Mouse (Mus musculus): Measurements from ENCODE around the gene Ifi27l2a. TPM values are rescaled to one million over a fixed set of nuclear protein-coding genes. Genes with fewer than 3 reads are reported as not detected.
"Not testable (repeated sequence)": the region's sequence is repeated elsewhere in the genome, so short reads cannot be mapped to it uniquely, and the experiment has no call there.

The Ifi27l2a gene
- polyA plus RNA-seq, 1 experiment from 2014 or later = 0.70 TPM

DNA sequence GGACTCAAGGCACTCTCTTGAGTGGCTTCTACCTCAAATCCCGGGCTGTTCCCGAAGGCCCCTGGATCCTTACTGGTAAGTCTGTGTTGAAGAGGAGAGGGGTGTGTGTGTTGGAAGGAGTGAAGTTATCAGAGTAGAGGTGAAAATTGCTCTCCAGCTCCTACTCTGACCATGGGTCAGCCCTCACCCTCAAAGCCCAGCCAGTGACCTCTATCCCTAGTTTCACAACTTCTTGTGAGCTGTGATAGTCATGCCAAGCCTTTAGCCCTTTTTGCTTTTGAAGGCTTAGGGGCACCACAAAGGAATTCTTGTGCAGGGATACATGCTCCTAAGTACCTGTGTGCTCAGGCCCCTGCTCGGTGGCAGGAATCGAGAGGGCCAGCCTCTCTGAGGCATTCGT is 38.2 kb upstream of the Ifi27l2a start:
- Histone ChIP-seq H3K4me2 (ENCODE audit: low read depth, low read length) (no peak overlapping the region), H3K27me3 (ENCODE audit: control insufficient read depth, insufficient read depth, low read length) (no peaks in the 10 kb centered on the region), H3K4me1 (ENCODE audit: control insufficient read depth, insufficient read depth, low read length) (no peaks in the 10 kb centered on the region), H3K4me3 (ENCODE audit: low read depth, low read length) (no peak overlapping the region), H3K27ac (replicated peaks; ENCODE audit: low read depth, low read length) (no peak overlapping the region), H3K9ac (replicated peaks; ENCODE audit: low read length) (no peak overlapping the region), H3K36me3 (replicated peaks; ENCODE audit: control insufficient read depth, insufficient read depth, low read depth, low read length) (no peaks in the 10 kb centered on the region), H3K9me3 (replicated peaks; ENCODE audit: control insufficient read depth, low read length) (no peaks in the 10 kb centered on the region)
- DNase-seq (ENCODE audit: low spot score) = no peak
- ATAC-seq (replicated peaks; ENCODE audit: insufficient number of reproducible peaks, low FRiP score, low TSS enrichment, low read depth) = no peak
- 85% methylated on average over 5 of the region's 5 CpGs for WGBS

DNA sequence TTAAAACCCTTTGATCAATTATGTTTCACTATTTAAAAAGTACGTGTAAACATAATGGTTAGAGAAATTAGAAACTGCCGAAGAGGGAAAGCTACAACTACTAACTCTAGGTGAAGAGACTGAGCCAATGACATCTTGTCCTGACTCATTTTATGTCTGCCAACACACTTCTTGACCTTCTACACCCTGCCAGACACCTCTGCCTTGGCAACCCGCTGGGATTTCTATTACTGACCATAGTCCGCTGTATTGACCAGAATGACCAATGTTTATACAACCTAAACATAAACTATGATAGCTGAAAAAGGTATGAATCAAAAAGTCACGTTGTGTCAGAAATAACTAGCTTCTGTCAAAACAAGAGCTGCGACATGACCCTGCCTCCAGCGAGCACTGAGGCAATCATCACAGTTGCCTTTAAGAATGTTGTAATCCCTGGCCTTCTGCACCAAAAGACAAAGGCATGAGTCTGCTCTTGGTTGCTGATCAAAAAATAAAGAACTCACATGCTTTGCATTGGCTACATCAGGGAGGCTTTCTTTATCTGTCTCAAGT is 34.1 kb upstream of the Ifi27l2a start:
- no peak overlapping the region for H3K4me2 ChIP-seq (ENCODE audit: low read depth, low read length)
- no peaks in the 10 kb centered on the region for H3K4me1 ChIP-seq (ENCODE audit: control insufficient read depth, insufficient read depth, low read length)
- H3K9me3 ChIP-seq (replicated peaks; ENCODE audit: control insufficient read depth, low read length) = no peaks in the 10 kb centered on the region
- ATAC-seq (replicated peaks; ENCODE audit: insufficient number of reproducible peaks, low FRiP score, low TSS enrichment, low read depth) (no peak), DNase-seq (ENCODE audit: low spot score) (no peak)
- H3K27ac ChIP-seq (replicated peaks; ENCODE audit: low read depth, low read length) = no peak overlapping the region
- no peaks in the 10 kb centered on the region for H3K36me3 ChIP-seq (replicated peaks; ENCODE audit: control insufficient read depth, insufficient read depth, low read depth, low read length)
- no peak overlapping the region for H3K9ac ChIP-seq (replicated peaks; ENCODE audit: low read length)
- H3K27me3 ChIP-seq (ENCODE audit: control insufficient read depth, insufficient read depth, low read length) = no peaks in the 10 kb centered on the region
- no peak overlapping the region for H3K4me3 ChIP-seq (ENCODE audit: low read depth, low read length)
- WGBS = 73% methylated on average over 7 of the region's 7 CpGs

DNA sequence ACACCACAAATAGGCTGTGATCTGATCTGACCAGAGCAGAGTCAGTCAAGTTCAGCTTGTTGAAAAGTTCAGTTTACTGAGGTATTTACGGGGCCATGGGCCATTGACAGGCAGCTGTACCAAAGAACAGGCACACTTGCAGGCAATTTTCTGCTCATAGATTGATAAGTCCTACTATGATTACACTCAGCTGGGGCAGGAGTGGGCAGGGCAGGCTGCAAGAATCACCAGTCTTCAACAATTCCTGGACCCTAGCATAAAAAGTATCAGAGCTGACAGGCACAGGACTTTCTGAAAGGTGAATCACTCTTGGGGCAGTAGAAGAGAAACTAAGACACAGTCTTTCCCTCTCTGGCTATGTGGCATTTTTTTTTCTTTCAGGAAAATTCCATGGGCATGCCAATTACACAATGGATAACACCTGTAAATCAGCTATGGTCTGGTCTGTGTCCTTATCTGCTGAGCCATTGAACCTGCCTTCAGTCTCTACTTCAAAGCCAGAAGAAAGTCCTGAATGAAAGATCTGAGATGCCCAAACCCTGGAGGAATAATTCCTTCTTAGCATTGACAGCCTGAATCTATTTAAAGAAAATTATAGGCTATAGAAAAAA is 33.4 kb upstream of the Ifi27l2a start:
- no peak overlapping the region for H3K4me3 ChIP-seq (ENCODE audit: low read depth, low read length)
- H3K4me2 ChIP-seq (ENCODE audit: low read depth, low read length) = no peak overlapping the region
- H3K4me1 ChIP-seq (ENCODE audit: control insufficient read depth, insufficient read depth, low read length) = no peaks in the 10 kb centered on the region
- no peaks in the 10 kb centered on the region for H3K27me3 ChIP-seq (ENCODE audit: control insufficient read depth, insufficient read depth, low read length)
- no peak for DNase-seq (ENCODE audit: low spot score)
- no peak for ATAC-seq (replicated peaks; ENCODE audit: insufficient number of reproducible peaks, low FRiP score, low TSS enrichment, low read depth)
- H3K9me3 ChIP-seq (replicated peaks; ENCODE audit: control insufficient read depth, low read length) = no peaks in the 10 kb centered on the region
- no peak overlapping the region for H3K27ac ChIP-seq (replicated peaks; ENCODE audit: low read depth, low read length)
- no peaks in the 10 kb centered on the region for H3K36me3 ChIP-seq (replicated peaks; ENCODE audit: control insufficient read depth, insufficient read depth, low read depth, low read length)
- WGBS = 74% methylated on average over 1 of the region's 1 CpGs
- H3K9ac ChIP-seq (replicated peaks; ENCODE audit: low read length) = no peak overlapping the region

DNA sequence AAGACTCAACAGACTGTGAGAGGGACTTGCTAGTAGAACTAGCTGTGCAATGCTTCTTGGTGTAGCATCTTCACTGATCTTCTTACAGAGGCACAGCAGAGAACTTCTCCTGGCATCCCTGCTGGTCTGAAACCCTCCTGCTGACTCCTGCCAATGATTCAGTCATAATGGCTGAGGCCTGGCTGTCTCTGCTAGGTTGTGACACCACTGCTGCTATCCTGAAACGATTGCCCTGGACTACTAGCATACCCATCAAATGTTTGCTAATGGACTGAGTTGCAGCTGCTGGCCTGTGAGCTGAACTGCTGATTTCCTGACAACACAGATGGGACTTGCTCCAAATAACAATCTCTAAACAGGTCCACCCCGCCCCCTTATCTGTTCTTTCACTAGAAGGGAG is 31.0 kb upstream of the Ifi27l2a start:
- DNase-seq (ENCODE audit: low spot score) = no peak
- ATAC-seq (replicated peaks; ENCODE audit: insufficient number of reproducible peaks, low FRiP score, low TSS enrichment, low read depth) = no peak
- H3K27me3 ChIP-seq (ENCODE audit: control insufficient read depth, insufficient read depth, low read length) = no peaks in the 10 kb centered on the region
- H3K36me3 ChIP-seq (replicated peaks; ENCODE audit: control insufficient read depth, insufficient read depth, low read depth, low read length) = no peaks in the 10 kb centered on the region
- no peak overlapping the region for H3K27ac ChIP-seq (replicated peaks; ENCODE audit: low read depth, low read length)
- WGBS = 42% methylated on average over 2 of the region's 2 CpGs
- no peaks in the 10 kb centered on the region for H3K9me3 ChIP-seq (replicated peaks; ENCODE audit: control insufficient read depth, low read length)
- H3K4me2 ChIP-seq (ENCODE audit: low read depth, low read length) = no peak overlapping the region
- H3K9ac ChIP-seq (replicated peaks; ENCODE audit: low read length) = no peak overlapping the region
- H3K4me3 ChIP-seq (ENCODE audit: low read depth, low read length) = no peak overlapping the region
- no peaks in the 10 kb centered on the region for H3K4me1 ChIP-seq (ENCODE audit: control insufficient read depth, insufficient read depth, low read length)

DNA sequence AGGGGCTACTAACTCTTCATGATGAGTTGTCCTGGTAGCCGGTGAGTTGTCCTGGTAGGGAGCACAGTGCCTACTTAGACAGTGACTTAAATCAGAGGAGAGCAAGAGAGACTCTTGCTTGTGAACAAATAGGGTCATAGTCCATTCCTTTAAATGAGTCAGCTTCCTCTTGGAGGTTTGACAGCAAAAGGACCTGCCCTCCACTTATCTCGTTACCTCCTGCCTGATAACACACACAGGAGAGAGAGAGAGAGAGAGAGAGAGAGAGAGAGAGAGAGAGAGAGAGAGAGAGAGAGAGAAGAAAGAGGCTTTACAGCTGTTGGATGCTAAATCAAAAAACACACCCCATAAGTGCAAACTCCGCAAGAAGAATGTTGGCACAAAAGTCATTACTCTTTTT is 13.7 kb upstream of the Ifi27l2a start, which contains the start of gene Ifi27l2b:
Gene Ifi27l2b (minus strand): TSS at position 84 of the 400 bp plus-strand sequence.
- Histone ChIP-seq H3K27ac (replicated peaks; ENCODE audit: low read depth, low read length) (no peak within 1 kb of the TSS), H3K4me3 (ENCODE audit: low read depth, low read length) (no peak within 1 kb of the TSS), H3K9ac (replicated peaks; ENCODE audit: low read length) (no peak within 1 kb of the TSS), H3K9me3 (replicated peaks; ENCODE audit: control insufficient read depth, low read length) (no peaks in the 10 kb centered on the region), H3K36me3 (replicated peaks; ENCODE audit: control insufficient read depth, insufficient read depth, low read depth, low read length) (no peaks in the 10 kb centered on the region), H3K4me1 (ENCODE audit: control insufficient read depth, insufficient read depth, low read length) (no peaks in the 10 kb centered on the region), H3K4me2 (ENCODE audit: low read depth, low read length) (no peak within 1 kb of the TSS), H3K27me3 (ENCODE audit: control insufficient read depth, insufficient read depth, low read length) (no peaks in the 10 kb centered on the region)
- WGBS = 78% methylated on average over 3 of the region's 3 CpGs
- DNase-seq (ENCODE audit: low spot score) (no peak), ATAC-seq (replicated peaks; ENCODE audit: insufficient number of reproducible peaks, low FRiP score, low TSS enrichment, low read depth) (no peak)

DNA sequence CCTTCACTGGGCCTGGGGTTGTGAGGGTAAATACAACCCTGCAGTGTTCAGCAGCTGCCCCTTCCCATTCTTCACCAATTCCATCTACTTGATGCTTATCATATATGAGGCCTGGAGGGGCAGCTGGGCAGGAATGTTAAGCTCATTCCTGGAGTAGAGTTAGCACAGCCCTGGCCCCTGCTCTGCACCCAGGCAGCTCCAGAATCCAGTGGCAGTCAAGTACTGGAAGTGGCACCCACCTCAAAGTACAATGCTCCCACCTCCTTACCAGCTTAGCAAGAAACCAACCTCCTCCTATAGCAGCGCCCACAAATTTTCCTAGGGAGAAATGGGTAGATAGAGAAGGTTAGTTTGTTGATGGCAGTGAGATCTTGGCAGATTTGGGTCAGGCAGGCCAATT is 13.2 kb upstream of the Ifi27l2a start:
- not testable (repeated sequence) for H3K4me2 ChIP-seq (ENCODE audit: low read depth, low read length); H3K27me3 ChIP-seq (ENCODE audit: control insufficient read depth, insufficient read depth, low read length); H3K9ac ChIP-seq (replicated peaks; ENCODE audit: low read length); ATAC-seq (replicated peaks; ENCODE audit: insufficient number of reproducible peaks, low FRiP score, low TSS enrichment, low read depth); H3K9me3 ChIP-seq (replicated peaks; ENCODE audit: control insufficient read depth, low read length); H3K4me1 ChIP-seq (ENCODE audit: control insufficient read depth, insufficient read depth, low read length); H3K4me3 ChIP-seq (ENCODE audit: low read depth, low read length); H3K36me3 ChIP-seq (replicated peaks; ENCODE audit: control insufficient read depth, insufficient read depth, low read depth, low read length); DNase-seq (ENCODE audit: low spot score); H3K27ac ChIP-seq (replicated peaks; ENCODE audit: low read depth, low read length)
- WGBS = no CpG with 5 or more reads among the region's 1 CpGs

DNA sequence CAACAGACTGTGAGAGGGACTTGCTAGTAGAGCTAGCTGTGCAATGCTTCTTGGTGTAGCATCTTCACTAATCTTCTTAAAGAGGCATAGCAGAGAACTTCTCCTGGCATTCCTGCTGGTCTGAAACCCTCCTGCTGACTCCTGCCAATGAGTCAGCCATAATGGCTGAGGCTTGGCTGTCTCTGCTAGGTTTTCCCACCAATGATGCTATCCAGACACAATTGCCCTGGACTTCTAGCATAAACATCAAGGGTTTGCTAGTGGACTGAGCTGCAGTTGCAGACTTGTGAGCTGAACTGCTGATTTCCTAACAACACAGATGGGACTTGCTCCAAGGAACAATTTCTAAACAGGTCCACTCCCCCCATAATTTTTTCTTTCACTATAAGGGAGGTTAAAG is 9.9 kb upstream of the Ifi27l2a start:
- Histone ChIP-seq H3K4me1 (ENCODE audit: control insufficient read depth, insufficient read depth, low read length) (no peaks in the 10 kb centered on the region), H3K4me2 (ENCODE audit: low read depth, low read length) (no peak overlapping the region), H3K27ac (replicated peaks; ENCODE audit: low read depth, low read length) (no peak overlapping the region), H3K9me3 (replicated peaks; ENCODE audit: control insufficient read depth, low read length) (no peaks in the 10 kb centered on the region), H3K4me3 (ENCODE audit: low read depth, low read length) (no peak overlapping the region), H3K9ac (replicated peaks; ENCODE audit: low read length) (no peak overlapping the region), H3K27me3 (ENCODE audit: control insufficient read depth, insufficient read depth, low read length) (no peaks in the 10 kb centered on the region), H3K36me3 (replicated peaks; ENCODE audit: control insufficient read depth, insufficient read depth, low read depth, low read length) (no peaks in the 10 kb centered on the region)
- ATAC-seq (replicated peaks; ENCODE audit: insufficient number of reproducible peaks, low FRiP score, low TSS enrichment, low read depth) (no peak), DNase-seq (ENCODE audit: low spot score) (no peak)

DNA sequence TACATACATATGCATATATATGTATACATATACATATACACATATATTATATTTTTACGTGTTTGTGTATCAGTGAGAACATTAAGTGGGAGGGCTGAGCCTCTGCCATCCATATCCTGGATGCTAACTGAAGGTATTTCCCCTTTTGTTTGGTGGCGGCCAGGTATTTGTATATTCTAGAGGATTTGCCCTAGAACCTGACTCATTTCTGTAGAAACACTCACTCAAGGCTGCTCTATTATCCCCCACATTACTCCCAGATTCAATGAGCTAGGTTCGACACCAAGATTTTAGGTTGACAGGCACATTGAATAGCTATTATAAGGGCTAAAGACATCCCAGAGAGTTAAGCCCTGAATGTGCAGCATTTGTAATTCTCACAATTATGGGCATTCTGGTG is 1.6 kb upstream of the Ifi27l2a start:
- no peak overlapping the region for H3K4me2 ChIP-seq (ENCODE audit: low read depth, low read length)
- no peak for ATAC-seq (replicated peaks; ENCODE audit: insufficient number of reproducible peaks, low FRiP score, low TSS enrichment, low read depth)
- H3K4me3 ChIP-seq (ENCODE audit: low read depth, low read length) = no peak overlapping the region
- WGBS = 78% methylated on average over 3 of the region's 3 CpGs
- DNase-seq (ENCODE audit: low spot score) = no peak
- H3K9ac ChIP-seq (replicated peaks; ENCODE audit: low read length) = no peak overlapping the region
- no peak overlapping the region for H3K27ac ChIP-seq (replicated peaks; ENCODE audit: low read depth, low read length)
- H3K9me3 ChIP-seq (replicated peaks; ENCODE audit: control insufficient read depth, low read length) = no peaks in the 10 kb centered on the region
- no peaks in the 10 kb centered on the region for H3K27me3 ChIP-seq (ENCODE audit: control insufficient read depth, insufficient read depth, low read length)
- no peaks in the 10 kb centered on the region for H3K36me3 ChIP-seq (replicated peaks; ENCODE audit: control insufficient read depth, insufficient read depth, low read depth, low read length)
- H3K4me1 ChIP-seq (ENCODE audit: control insufficient read depth, insufficient read depth, low read length) = no peaks in the 10 kb centered on the region

Measured in embryonic facial prominence, embryonic 11.5 days (tissue).